In the genomic region with DNA sequence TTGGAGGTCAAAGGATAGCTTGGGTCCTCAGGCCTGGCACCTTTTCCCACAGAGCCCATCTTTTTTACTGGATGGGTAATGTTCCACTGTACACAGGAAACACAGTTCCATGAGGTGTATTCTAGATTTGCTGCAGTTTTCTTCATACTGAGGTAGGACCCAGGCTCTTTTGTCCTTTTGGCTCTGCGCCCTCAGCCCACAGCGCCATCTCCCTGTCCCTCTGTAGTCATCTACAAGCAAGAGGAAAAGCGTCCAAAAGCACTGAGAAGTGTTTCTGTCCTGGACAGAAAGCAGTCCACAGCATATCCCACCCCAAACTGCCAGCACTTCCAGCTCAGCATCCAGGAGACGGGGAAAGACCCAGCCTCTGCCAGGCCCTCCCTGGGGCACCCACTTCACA, we compare ENCODE assay signal across 17 mouse cellular contexts.
DNase-seq lines count a peak whose midpoint lies in the region; ATAC-seq and TF ChIP-seq lines count a peak whose summit lies in the region.
"Had no signal": no experiment of that assay in that cellular context is flagged by ENCODE, and none has a peak within 500 bp of the region (broad histone marks: within the 10 kb centered on the region; RNA-seq: fewer than 3 reads in every experiment).

No protein-coding gene starts in this region.

- no peaks in the 10 kb centered on the region for H3K36me3 ChIP-seq in hindbrain, embryonic 10.5 days
- H3K36me3 ChIP-seq in hindbrain, postnatal 0 days (ENCODE audit: insufficient read depth, low read length): no peaks in the 10 kb centered on the region
- H3K36me3 ChIP-seq in ES-Bruce4 (ENCODE audit: control insufficient read depth, insufficient read depth, low read length, poor library complexity, severe bottlenecking): no peaks in the 10 kb centered on the region
- no peaks in the 10 kb centered on the region for H3K36me3 ChIP-seq in forebrain, embryonic 15.5 days
- H3K36me3 ChIP-seq: forebrain, embryonic 12.5 days; hindbrain, embryonic 12.5 days; stomach, embryonic 15.5 days had no signal

- TF ChIP-seq CTCF in hindbrain, postnatal 0 days (IDR thresholded peaks at IDR 0.05; ENCODE audit: low read depth): no peak; the same call in 1 of the 2 replicates
- peak; percentile 14 for TF ChIP-seq CTCF in ES-Bruce4 (IDR thresholded peaks at IDR 0.05; ENCODE audit: low read depth, low read length)

- H3K27me3 ChIP-seq in hindbrain, embryonic 10.5 days (ENCODE audit: insufficient read depth, poor library complexity, severe bottlenecking): no peaks in the 10 kb centered on the region
- no peaks in the 10 kb centered on the region for H3K27me3 ChIP-seq in hindbrain, postnatal 0 days (ENCODE audit: insufficient read depth, low read length)
- no peaks in the 10 kb centered on the region for H3K27me3 ChIP-seq in ES-Bruce4 (ENCODE audit: control insufficient read depth, insufficient read depth, low read length, poor library complexity, severe bottlenecking)
- no peaks in the 10 kb centered on the region for H3K27me3 ChIP-seq in forebrain, embryonic 15.5 days
- H3K27me3 ChIP-seq: forebrain, embryonic 12.5 days; hindbrain, embryonic 12.5 days; Patski; stomach, embryonic 15.5 days had no signal

- WGBS in hindbrain, embryonic 10.5 days: 88% methylated on average over 4 of the region's 4 CpGs
- 73% methylated on average over 4 of the region's 4 CpGs for whole genome bisulfite sequencing in hindbrain, postnatal 0 days
- 85% methylated on average over 4 of the region's 4 CpGs for WGBS in forebrain, embryonic 15.5 days

- H3K27ac ChIP-seq in hindbrain, embryonic 10.5 days: 0 out of 2 replicates have a peak overlapping the region, but pooled peaks have one; percentile 16
- no peak overlapping the region for H3K27ac ChIP-seq in hindbrain, postnatal 0 days
- peak overlapping the region; percentile 55 for H3K27ac ChIP-seq in ES-Bruce4 (ENCODE audit: insufficient read depth, low read length)
- no peak overlapping the region for H3K27ac ChIP-seq in forebrain, embryonic 15.5 days (replicated peaks)
- H3K27ac ChIP-seq: forebrain, embryonic 12.5 days; hindbrain, embryonic 12.5 days; stomach, embryonic 15.5 days had no signal

- no peak for ATAC-seq in hindbrain, postnatal 0 days
- no peak for ATAC-seq in forebrain, embryonic 15.5 days (replicated peaks)
- no peak for ATAC-seq in frontal cortex, adult (ENCODE audit: low TSS enrichment)
- ATAC-seq: lung, postnatal 0 days; Patski had no signal

- no peak overlapping the region for H3K4me2 ChIP-seq in hindbrain, postnatal 0 days (ENCODE audit: low read depth, low read length)
- no peak overlapping the region for H3K4me2 ChIP-seq in forebrain, embryonic 15.5 days (replicated peaks)
- H3K4me2 ChIP-seq: forebrain, embryonic 12.5 days; hindbrain, embryonic 12.5 days; stomach, embryonic 15.5 days had no signal

- no peak for TF ChIP-seq EP300 in ES-Bruce4 (IDR thresholded peaks at IDR 0.05; ENCODE audit: insufficient read depth, low read depth, low read length)

- no peak overlapping the region for H3K4me3 ChIP-seq in hindbrain, embryonic 10.5 days
- H3K4me3 ChIP-seq in hindbrain, postnatal 0 days (ENCODE audit: low read length): no peak overlapping the region
- H3K4me3 ChIP-seq in ES-Bruce4 (ENCODE audit: low read depth, low read length): peak overlapping the region; percentile 82
- H3K4me3 ChIP-seq in forebrain, embryonic 15.5 days: no peak overlapping the region
- H3K4me3 ChIP-seq: forebrain, embryonic 12.5 days; hindbrain, embryonic 12.5 days; stomach, embryonic 15.5 days had no signal

- no peak for TF ChIP-seq POLR2A in ES-Bruce4 (IDR thresholded peaks at IDR 0.05; ENCODE audit: insufficient read depth, low read length)

- no peak for DNase-seq in hindbrain, embryonic 10.5 days (ENCODE audit: low spot score)
- no peak for DNase-seq in hindbrain, postnatal 0 days (ENCODE audit: low spot score)
- DNase-seq in cerebellum, adult 18-20 months: peak; percentile 74 to 80
- peak; percentile 73 to 83 for DNase-seq in cerebellum, postnatal 25 days
- DNase-seq: adrenal gland, adult 8-10 months; liver; right cerebral cortex, postnatal 14 days; spleen, adult 18-20 months; thymus, adult 18-20 months had no signal

- no peak overlapping the region for H3K9ac ChIP-seq in hindbrain, postnatal 0 days (replicated peaks; ENCODE audit: low read length)
- H3K9ac ChIP-seq in ES-Bruce4 (ENCODE audit: low read depth, poor library complexity, severe bottlenecking): peak overlapping the region; percentile 73
- no peak overlapping the region for H3K9ac ChIP-seq in forebrain, embryonic 15.5 days (replicated peaks)
- H3K9ac ChIP-seq: forebrain, embryonic 12.5 days; hindbrain, embryonic 12.5 days; stomach, embryonic 15.5 days had no signal

- H3K9me3 ChIP-seq in hindbrain, embryonic 10.5 days: no peaks in the 10 kb centered on the region
- no peaks in the 10 kb centered on the region for H3K9me3 ChIP-seq in hindbrain, postnatal 0 days (ENCODE audit: low read length)
- no peaks in the 10 kb centered on the region for H3K9me3 ChIP-seq in ES-Bruce4 (replicated peaks; ENCODE audit: control insufficient read depth, insufficient read depth, low read length, poor library complexity, severe bottlenecking)
- no peaks in the 10 kb centered on the region for H3K9me3 ChIP-seq in forebrain, embryonic 15.5 days
- H3K9me3 ChIP-seq: forebrain, embryonic 12.5 days; hindbrain, embryonic 12.5 days; stomach, embryonic 15.5 days had no signal

- peaks cover 12% of the 10 kb centered on the region for H3K4me1 ChIP-seq in hindbrain, embryonic 10.5 days (replicated peaks)
- no peaks in the 10 kb centered on the region for H3K4me1 ChIP-seq in hindbrain, postnatal 0 days (ENCODE audit: insufficient read depth, low read length)
- no peaks in the 10 kb centered on the region for H3K4me1 ChIP-seq in ES-Bruce4 (ENCODE audit: control insufficient read depth, insufficient read depth, low read length)
- no peaks in the 10 kb centered on the region for H3K4me1 ChIP-seq in forebrain, embryonic 15.5 days

Comparison
In these comparisons a context has a peak if more than half of its experiments do, and no peak if none do; other contexts are left out.
1. H3K27ac ChIP-seq: peak in hindbrain, embryonic 10.5 days (single experiment) and ES-Bruce4 (single experiment); none in hindbrain, postnatal 0 days (single experiment) and forebrain, embryonic 15.5 days (single experiment).
2. DNase-seq: peak in cerebellum, adult 18-20 months (2 of 2) and cerebellum, postnatal 25 days (2 of 2); none in hindbrain, embryonic 10.5 days (single experiment) and hindbrain, postnatal 0 days (single experiment).